Mouse (Mus musculus) forebrain, embryonic 10.5 days (tissue): Measurements from ENCODE around the gene Nhlh2. TPM values are rescaled to one million over a fixed set of nuclear protein-coding genes. Genes with fewer than 3 reads are reported as not detected.

Experiments
- DNase-seq: peaks from one replicate; pipeline ENCODE4 v3.0.0-alpha.2; 2017; ENCODE audit warnings: low spot score; ENCODE audit errors: extremely low spot score
- H3K27ac ChIP-seq: fragments of 300-500 bp; sonication (generic); 2 replicates; pipeline ENCODE4 v1.5.1; 2016; ENCODE audit warnings: mild to moderate bottlenecking
- H3K27me3 ChIP-seq: fragments of 300-500 bp; sonication (generic); 2 replicates; pipeline ENCODE4 v1.6.1; 2016; ENCODE audit warnings: mild to moderate bottlenecking; ENCODE audit not compliant: poor library complexity, severe bottlenecking
- H3K36me3 ChIP-seq: fragments of 300-500 bp; sonication (generic); replicated peaks from 2 replicates; pipeline ENCODE4 v1.6.1; 2016; ENCODE audit warnings: mild to moderate bottlenecking, moderate library complexity
- H3K4me1 ChIP-seq: fragments of 300-500 bp; sonication (generic); 2 replicates; pipeline ENCODE4 v1.6.1; 2016
- H3K4me3 ChIP-seq: fragments of 300-500 bp; sonication (generic); 2 replicates; pipeline ENCODE4 v1.5.1; 2016; ENCODE audit warnings: mild to moderate bottlenecking, moderate library complexity
- H3K9me3 ChIP-seq: fragments of 300-500 bp; sonication (generic); 2 replicates; pipeline ENCODE4 v1.6.1; 2016; ENCODE audit warnings: mild to moderate bottlenecking, moderate library complexity
- WGBS: fragments of 180-500 bp; shearing (Covaris S2); methylation state at CpG from one replicate; pipeline ENCODE4 v1.1.7; 2016; 5-methylcytosine and 5-hydroxymethylcytosine counted together
- polyA plus RNA-seq: library from polyadenylated mRNA; unstranded; fragments of >200 nt; fragmentation: Nextera tagmentation; extraction: Ambion mirVana; gene quantifications from 2 replicates; pipeline ENCODE4 v1.2.1, GENCODE M21; 2016

The Nhlh2 gene
- polyA plus RNA-seq, 1 experiment from 2014 or later = 16.5 TPM

GRCm38 (mm10) chr3:102064566-102064965 is 54.7 kb downstream of the Nhlh2 start:
- no peak for DNase-seq
- H3K4me3 ChIP-seq = no peak overlapping the region
- no peaks in the 10 kb centered on the region for H3K36me3 ChIP-seq
- H3K4me1 ChIP-seq = peaks cover 12% of the 10 kb centered on the region
- H3K27me3 ChIP-seq = 0 out of 2 replicates have a peak, but pooled peaks cover 6% of the 10 kb centered on the region
- no peak overlapping the region for H3K27ac ChIP-seq
- WGBS = 83% methylated on average over 6 of the region's 6 CpGs
- H3K9me3 ChIP-seq = no peaks in the 10 kb centered on the region

Other genes starting within 250 kb of the Nhlh2 start
- 0.85 and 1.1 TPM in 2 replicates for gene Mab21l3, start 161.1 kb upstream of the Nhlh2 start, polyA plus RNA-seq
- 2.6 and 3.7 TPM in 2 replicates for gene Slc22a15, start 85.6 kb upstream of the Nhlh2 start, polyA plus RNA-seq
- not detected in 2 replicates for gene Casq2, start 76.3 kb downstream of the Nhlh2 start, polyA plus RNA-seq
- gene Vangl1, start 194.6 kb downstream of the Nhlh2 start, polyA plus RNA-seq = 9.5 and 11.0 TPM in 2 replicates